Mouse (Mus musculus) heart, postnatal 0 days (tissue): ENCODE results near the gene Pex5. TPM values are rescaled to one million over a fixed set of nuclear protein-coding genes. Genes with fewer than 3 reads are reported as not detected.

Experiments
- ATAC-seq: fragments of 200-750 bp; cut with Nextera tagmentation; 2 replicates; pipeline ENCODE4 v1.8.0; 2017; ENCODE audit warnings: low read depth, moderate number of reproducible peaks, moderate library complexity; ENCODE audit not compliant: insufficient read depth
- DNase-seq: peaks from one replicate; pipeline ENCODE4 v3.0.0-alpha.2; 2016; ENCODE audit warnings: low spot score
- H3K27ac ChIP-seq: fragments of 300-500 bp; sonication (generic); 2 replicates; pipeline ENCODE4 v1.5.1; 2014; ENCODE audit warnings: low read depth, mild to moderate bottlenecking
- H3K27me3 ChIP-seq: fragments of 300-500 bp; sonication (generic); 2 replicates; pipeline ENCODE4 v1.6.1; 2014; ENCODE audit warnings: low read length, mixed read lengths; ENCODE audit not compliant: control insufficient read depth, insufficient read depth
- H3K36me3 ChIP-seq: fragments of 300-500 bp; sonication (generic); replicated peaks from 2 replicates; pipeline ENCODE4 v1.6.1; 2014; ENCODE audit warnings: low read length, mixed read lengths; ENCODE audit not compliant: control insufficient read depth, insufficient read depth
- H3K4me1 ChIP-seq: fragments of 300-500 bp; sonication (generic); 2 replicates; pipeline ENCODE4 v1.6.1; 2014; ENCODE audit warnings: antibody characterized with exemption; ENCODE audit not compliant: control insufficient read depth, insufficient read depth
- H3K4me2 ChIP-seq: fragments of 300-500 bp; sonication (generic); 2 replicates; pipeline ENCODE4 v1.6.1; 2014; ENCODE audit warnings: low read depth, mild to moderate bottlenecking, low read length, moderate library complexity
- H3K4me3 ChIP-seq: fragments of 300-500 bp; sonication (generic); 2 replicates; pipeline ENCODE4 v1.5.1; 2014; ENCODE audit warnings: low read depth, low read length
- H3K9ac ChIP-seq: fragments of 300-500 bp; sonication (generic); replicated peaks from 2 replicates; pipeline ENCODE4 v1.6.1; 2014; ENCODE audit warnings: low read depth, low read length, mixed read lengths
- H3K9me3 ChIP-seq: fragments of 300-500 bp; sonication (generic); replicated peaks from 2 replicates; pipeline ENCODE4 v1.6.1; 2016; ENCODE audit warnings: low read length; ENCODE audit not compliant: control insufficient read depth
- CTCF ChIP-seq: IDR thresholded peaks from 2 replicates; pipeline ENCODE4 v1.5.1; 2016; ENCODE audit warnings: antibody characterized with exemption, control low read depth, low read depth
- EP300 ChIP-seq: IDR thresholded peaks from 2 replicates; pipeline ENCODE4 v1.6.1; 2016; ENCODE audit warnings: antibody characterized with exemption, low read depth
- WGBS: fragments of 180-500 bp; shearing (Covaris S2); extraction: QIAGEN DNeasy Blood & Tissue Kit; methylation state at CpG from one replicate; pipeline ENCODE4 v1.1.7; 2014; 5-methylcytosine and 5-hydroxymethylcytosine counted together
- polyA plus RNA-seq: library from polyadenylated mRNA; unstranded; fragments of >200 nt; fragmentation: Nextera tagmentation; extraction: Ambion mirVana; gene quantifications from 2 replicates; pipeline ENCODE4 v1.2.1, GENCODE M21; 2015
- total RNA-seq: library from RNA; depleted of rRNA; stranded (reverse); fragments of >200 nt; gene quantifications from 2 replicates; pipeline ENCODE4 v1.2.3, GENCODE M21; 2014; ENCODE audit warnings: low replicate concordance; rRNA removed

Pex5 gene
- total RNA-seq (42.9 and 47.7 TPM in 2 replicates), polyA plus RNA-seq (20.8 and 21.4 TPM in 2 replicates)

GRCm38 (mm10) chr6:124414927-124415325 lies at the start of gene Pex5:
Gene Pex5, minus strand, starts transcription at chr6:124415067.
- Histone ChIP-seq H3K27me3 (no peaks in the 10 kb centered on the region), H3K4me2 (peak within 1 kb of the TSS; percentile 68), H3K27ac (peak within 1 kb of the TSS; percentile 91), H3K9ac (peak within 1 kb of the TSS; percentile 84), H3K36me3 (peaks cover 7% of the 10 kb centered on the region; the same call in 1 of the 2 replicates), H3K4me3 (peak within 1 kb of the TSS; percentile 94), H3K4me1 (no peaks in the 10 kb centered on the region), H3K9me3 (no peaks in the 10 kb centered on the region)
- WGBS, result 0% methylated on average over 33 of the region's 36 CpGs
- DNase-seq (peak; percentile 98), ATAC-seq (peak; percentile 98)
- TF ChIP-seq EP300 (no peak), CTCF (no peak)

- ATAC-seq (no peak), DNase-seq (no peak)
- no peak overlapping the region for H3K9ac ChIP-seq
- no peak for TF ChIP-seq EP300
- TF ChIP-seq CTCF, result no peak
- peaks cover 13% of the 10 kb centered on the region; the same call in 1 of the 2 replicates for H3K4me1 ChIP-seq
- H3K9me3 ChIP-seq, result no peaks in the 10 kb centered on the region
- WGBS, result 20% methylated on average over 8 of the region's 8 CpGs
- H3K4me2 ChIP-seq, result no peak overlapping the region
- peaks cover 13% of the 10 kb centered on the region for H3K27me3 ChIP-seq
- no peaks in the 10 kb centered on the region for H3K36me3 ChIP-seq
- no peak overlapping the region for H3K4me3 ChIP-seq
- H3K27ac ChIP-seq, result no peak overlapping the region
These were observed 49.0 kb upstream of the Pex5 start for GRCm38 (mm10) chr6:124463881-124464291.

GRCm38 (mm10) chr6:124459388-124459787 lies 44.5 kb upstream of the Pex5 start:
- WGBS, result 57% methylated on average over 4 of the region's 4 CpGs
- Histone ChIP-seq H3K4me1 (0 out of 2 replicates have a peak, but pooled peaks cover under 1% of the 10 kb centered on the region), H3K9ac (no peak overlapping the region), H3K27me3 (peaks cover 8% of the 10 kb centered on the region), H3K27ac (no peak overlapping the region), H3K9me3 (no peaks in the 10 kb centered on the region), H3K4me2 (no peak overlapping the region), H3K36me3 (no peaks in the 10 kb centered on the region), H3K4me3 (no peak overlapping the region)
- no peak for TF ChIP-seq CTCF
- TF ChIP-seq EP300, result no peak
- ATAC-seq, result no peak
- DNase-seq, result no peak

GRCm38 (mm10) chr6:124458505-124458904 lies 43.6 kb upstream of the Pex5 start:
- DNase-seq (no peak), ATAC-seq (no peak)
- Histone ChIP-seq H3K4me1 (no peaks in the 10 kb centered on the region), H3K9me3 (no peaks in the 10 kb centered on the region), H3K36me3 (no peaks in the 10 kb centered on the region), H3K4me2 (no peak overlapping the region), H3K9ac (no peak overlapping the region), H3K27ac (no peak overlapping the region), H3K4me3 (no peak overlapping the region), H3K27me3 (no peaks in the 10 kb centered on the region)
- WGBS, result 79% methylated on average over 11 of the region's 11 CpGs
- TF ChIP-seq EP300 (no peak), CTCF (no peak)

- H3K36me3 ChIP-seq, result no peaks in the 10 kb centered on the region
- WGBS, result 91% methylated on average over 5 of the region's 5 CpGs
- no peak overlapping the region for H3K27ac ChIP-seq
- H3K4me2 ChIP-seq, result no peak overlapping the region
- no peak for ATAC-seq
- TF ChIP-seq CTCF (no peak), EP300 (no peak)
- H3K9me3 ChIP-seq, result no peaks in the 10 kb centered on the region
- H3K4me1 ChIP-seq, result no peaks in the 10 kb centered on the region
- H3K9ac ChIP-seq, result no peak overlapping the region
- DNase-seq, result no peak
- H3K27me3 ChIP-seq, result no peaks in the 10 kb centered on the region
- H3K4me3 ChIP-seq, result no peak overlapping the region
These were observed 43.0 kb upstream of the Pex5 start for GRCm38 (mm10) chr6:124457827-124458226.

GRCm38 (mm10) chr6:124456243-124456642 lies 41.4 kb upstream of the Pex5 start:
- H3K4me2 ChIP-seq, result no peak overlapping the region
- TF ChIP-seq CTCF (no peak), EP300 (no peak)
- no peaks in the 10 kb centered on the region for H3K27me3 ChIP-seq
- no peaks in the 10 kb centered on the region for H3K9me3 ChIP-seq
- 85% methylated on average over 5 of the region's 5 CpGs for WGBS
- H3K27ac ChIP-seq, result no peak overlapping the region
- H3K9ac ChIP-seq, result no peak overlapping the region
- H3K4me1 ChIP-seq, result no peaks in the 10 kb centered on the region
- DNase-seq (no peak), ATAC-seq (no peak)
- no peak overlapping the region for H3K4me3 ChIP-seq
- H3K36me3 ChIP-seq, result no peaks in the 10 kb centered on the region
